Mouse (Mus musculus): Measurements from ENCODE around the gene Dnah1. TPM values are rescaled to one million over a fixed set of nuclear protein-coding genes. Genes with fewer than 3 reads are reported as not detected.

The Dnah1 gene
- total and polyA plus RNA-seq, 3 experiments, result 0.04 to 0.11 TPM; not detected in 1

DNA sequence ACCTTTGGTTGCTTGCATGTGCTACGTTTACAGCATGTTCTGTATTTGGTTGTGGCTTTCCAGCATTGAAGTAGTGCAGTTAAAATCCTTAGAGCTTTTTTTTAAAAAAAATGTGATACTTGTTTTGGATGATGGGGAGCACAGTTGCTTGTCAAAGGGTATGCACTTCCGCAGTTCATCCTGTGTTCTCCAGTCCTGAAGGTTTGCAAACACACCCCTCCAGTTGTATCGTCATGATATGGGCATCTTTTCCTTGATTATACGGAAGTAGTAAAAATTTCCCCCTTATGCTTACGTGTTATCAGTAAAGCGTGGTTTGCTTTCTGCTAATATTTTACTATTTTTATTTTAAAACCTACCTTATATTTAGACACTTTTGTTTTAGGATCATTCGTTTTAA is 13.7 kb upstream of the Dnah1 start:
- Histone ChIP-seq H3K4me1 (ENCODE audit: control insufficient read depth in 1 of 2, insufficient read depth in 2 of 2, low read length in 2 of 2) (peaks cover 2 to 5% of the 10 kb centered on the region in 2 experiments; a peak in 1 of 4 replicates), H3K9ac (ENCODE audit: control insufficient read depth, low read depth, low read length, poor library complexity, severe bottlenecking) (peak overlapping the region; percentile 84), H3K4me3 (ENCODE audit: control insufficient read depth in 1 of 2, insufficient read depth in 1 of 2, low read depth in 2 of 2, low read length in 2 of 2) (peak overlapping the region; percentile 74 to 88), H3K9me3 (replicated peaks; ENCODE audit: insufficient read depth, low read length) (no peaks in the 10 kb centered on the region), H3K27me3 (ENCODE audit: control insufficient read depth in 1 of 2, insufficient read depth in 2 of 2, low read length in 2 of 2) (no peaks in the 10 kb centered on the region), H3K79me2 (ENCODE audit: control insufficient read depth, insufficient read depth, low read length, poor library complexity) (peaks cover 18% of the 10 kb centered on the region), H3K27ac (ENCODE audit: control insufficient read depth, low read depth, low read length) (peak overlapping the region; percentile 55), H3K36me3 (ENCODE audit: control insufficient read depth in 1 of 2, insufficient read depth in 2 of 2, low read length in 2 of 2) (peaks cover 9 to 13% of the 10 kb centered on the region in 2 experiments; a peak in 3 of 4 replicates)
- DNase-seq (ENCODE audit: low read depth, low spot score), result peak; percentile 88
- peak; percentile 49 for TF ChIP-seq ZNF384 (IDR thresholded peaks at IDR 0.05; ENCODE audit: low read depth, low read length)
- TF ChIP-seq RAD21 (IDR thresholded peaks at IDR 0.05; ENCODE audit: low read depth, low read length), result no peak
- TF ChIP-seq POLR2A (IDR thresholded peaks at IDR 0.05; ENCODE audit: control insufficient read depth in 1 of 2, insufficient read depth in 1 of 2, low read depth in 1 of 2, low read length in 2 of 2, poor library complexity in 1 of 2), result no peak
- TF ChIP-seq TCF12 (IDR thresholded peaks at IDR 0.05; ENCODE audit: low read depth, low read length), result peak; percentile 34
- TF ChIP-seq MYB (IDR thresholded peaks at IDR 0.05; ENCODE audit: low read depth, low read length), result no peak
- no peak for TF ChIP-seq NRF1 (IDR thresholded peaks at IDR 0.05; ENCODE audit: insufficient read depth, low read depth, low read length, poor library complexity, severe bottlenecking)
- TF ChIP-seq EP300 (IDR thresholded peaks at IDR 0.05; ENCODE audit: low read depth in 1 of 2, low read length in 2 of 2), result peak; percentile 45 to 47; a peak in 3 of 4 replicates
- no peak for TF ChIP-seq BHLHE40 (IDR thresholded peaks at IDR 0.05; ENCODE audit: borderline replicate concordance, low read depth, low read length)
- TF ChIP-seq CTCF (IDR thresholded peaks at IDR 0.05 in 2 of 3, conservative IDR thresholded peaks at IDR 0.05 in 1 of 3; ENCODE audit: control insufficient read depth in 1 of 3, insufficient read depth in 1 of 3, low read depth in 2 of 3, low read length in 3 of 3, poor library complexity in 1 of 3, severe bottlenecking in 1 of 3), result no peak
- 0 out of 2 replicates have a peak, but pooled peaks have one; percentile 31 for TF ChIP-seq MEF2A (IDR thresholded peaks at IDR 0.05; ENCODE audit: extremely low read depth, insufficient replicate concordance, low read depth, low read length, poor library complexity, severe bottlenecking)
- peak; percentile 83 for TF ChIP-seq MAX (IDR thresholded peaks at IDR 0.05; ENCODE audit: low read length)
- TF ChIP-seq SMC3 (IDR thresholded peaks at IDR 0.05; ENCODE audit: low read depth, low read length), result no peak
- TF ChIP-seq ZMIZ1 (IDR thresholded peaks at IDR 0.05; ENCODE audit: low read depth, low read length), result no peak
- TF ChIP-seq NELFE (IDR thresholded peaks at IDR 0.05; ENCODE audit: low read depth, low read length), result no peak
- TF ChIP-seq UBTF (IDR thresholded peaks at IDR 0.05; ENCODE audit: borderline replicate concordance, insufficient read depth, low read depth, low read length), result no peak
- TF ChIP-seq POLR2AphosphoS5 (IDR thresholded peaks at IDR 0.05; ENCODE audit: borderline replicate concordance, low read depth, low read length), result no peak
- no peak for TF ChIP-seq ZKSCAN1 (IDR thresholded peaks at IDR 0.05; ENCODE audit: low read depth, low read length)
- TF ChIP-seq SIN3A (IDR thresholded peaks at IDR 0.05; ENCODE audit: low read length), result peak; percentile 98
- no peak for TF ChIP-seq GABPA (IDR thresholded peaks at IDR 0.05; ENCODE audit: low read depth, low read length)
- TF ChIP-seq ETS1 (IDR thresholded peaks at IDR 0.05; ENCODE audit: low read depth, low read length), result peak; percentile 81
- peak; percentile 7; the same call in 1 of the 2 replicates for TF ChIP-seq MAFK (IDR thresholded peaks at IDR 0.05; ENCODE audit: borderline replicate concordance, low read depth, low read length)
- peak; percentile 92 for TF ChIP-seq MXI1 (IDR thresholded peaks at IDR 0.05; ENCODE audit: low read depth, low read length)
- no peak for TF ChIP-seq POLR2AphosphoS2 (IDR thresholded peaks at IDR 0.05; ENCODE audit: low read length)
- TF ChIP-seq TAL1 (IDR thresholded peaks at IDR 0.05; ENCODE audit: low read length), result no peak
- no peak for TF ChIP-seq JUND (IDR thresholded peaks at IDR 0.05; ENCODE audit: low read depth, low read length)
- 0 out of 2 replicates have a peak, but pooled peaks have one; percentile 29 for TF ChIP-seq E2F4 (IDR thresholded peaks at IDR 0.05; ENCODE audit: borderline replicate concordance, low read depth, low read length)
- no peak for TF ChIP-seq USF1 (IDR thresholded peaks at IDR 0.05; ENCODE audit: low read depth, low read length)
- no peak for TF ChIP-seq USF2 (IDR thresholded peaks at IDR 0.05; ENCODE audit: borderline replicate concordance in 1 of 2, insufficient read depth in 1 of 2, low read depth in 1 of 2, low read length in 2 of 2)
- no peak for TF ChIP-seq TBP (IDR thresholded peaks at IDR 0.05; ENCODE audit: low read depth, low read length)
- TF ChIP-seq HCFC1 (IDR thresholded peaks at IDR 0.05; ENCODE audit: low read depth, low read length), result peak; percentile 63; the same call in 1 of the 2 replicates
- peak; percentile 58 for TF ChIP-seq RCOR1 (IDR thresholded peaks at IDR 0.05; ENCODE audit: low read depth, low read length)
- TF ChIP-seq MAZ (IDR thresholded peaks at IDR 0.05; ENCODE audit: low read depth, low read length), result 0 out of 2 replicates have a peak, but pooled peaks have one; percentile 48
- TF ChIP-seq ELF1 (IDR thresholded peaks at IDR 0.05; ENCODE audit: low read depth, low read length), result peak; percentile 86
- peak; percentile 88 for TF ChIP-seq MYC (IDR thresholded peaks at IDR 0.05; ENCODE audit: low read depth, low read length)
- no peak for TF ChIP-seq CHD2 (IDR thresholded peaks at IDR 0.05; ENCODE audit: low read length)
- peak; percentile 17; the same call in 1 of the 2 replicates for TF ChIP-seq ZC3H11A (IDR thresholded peaks at IDR 0.05; ENCODE audit: low read depth, low read length)
- peak; percentile 90 for TF ChIP-seq GATA1 (IDR thresholded peaks at IDR 0.05; ENCODE audit: low read depth, low read length)
